Mouse (Mus musculus): Measurements from ENCODE around the gene Rsf1.

Gene Rsf1

DNA sequence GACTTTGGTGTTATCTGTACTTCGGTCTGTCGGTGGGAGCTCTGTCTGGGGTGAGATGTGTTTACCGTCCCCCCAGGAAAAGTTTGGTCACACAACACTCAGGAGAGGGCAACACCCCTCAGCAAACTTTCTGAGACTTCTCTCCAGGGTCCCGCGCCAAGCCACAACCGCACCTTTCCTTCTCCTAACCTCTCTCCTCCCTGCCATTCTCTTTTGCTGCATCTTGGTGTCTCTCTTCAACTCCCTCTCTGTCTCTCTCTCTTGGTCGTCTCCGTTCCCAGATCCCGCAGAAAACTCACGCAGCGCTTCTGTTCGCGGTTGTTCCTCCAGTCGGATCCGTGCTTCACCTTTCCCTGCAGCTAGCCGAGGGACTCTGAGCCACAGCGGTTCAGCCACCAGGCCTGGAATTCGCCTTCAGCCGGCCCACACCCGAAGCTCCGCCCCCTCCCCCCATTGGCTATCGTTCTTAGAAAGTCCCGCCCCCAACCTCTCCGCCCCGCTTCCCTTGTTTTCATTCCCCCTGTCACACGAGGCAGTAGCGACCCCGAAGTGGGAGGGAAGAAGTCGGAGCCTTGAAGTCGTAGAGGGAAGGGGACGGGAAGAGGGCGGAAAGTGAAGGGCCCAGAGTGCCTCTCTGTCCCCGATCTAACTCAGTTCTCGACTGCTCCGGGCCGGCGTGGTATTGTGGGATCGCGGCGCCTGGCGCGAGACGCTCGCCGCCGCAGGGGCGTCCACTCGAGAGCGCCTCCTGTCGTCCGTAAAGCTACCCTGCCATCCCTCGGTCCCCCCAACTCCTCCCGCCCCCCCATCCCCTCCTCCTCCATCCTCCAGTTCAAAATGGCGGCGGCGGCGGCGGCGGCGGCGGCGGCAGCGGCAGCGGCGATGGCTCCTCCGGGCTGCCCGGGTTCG, at the start of gene Rsf1, which contains the start of gene Aamdc:
Gene Rsf1 (plus strand): TSS at position 823 of the 909 bp plus-strand sequence.
Gene Aamdc (minus strand): TSS at position 431 of the 909 bp plus-strand sequence.
- DNase-seq: peak; percentile 93

DNA sequence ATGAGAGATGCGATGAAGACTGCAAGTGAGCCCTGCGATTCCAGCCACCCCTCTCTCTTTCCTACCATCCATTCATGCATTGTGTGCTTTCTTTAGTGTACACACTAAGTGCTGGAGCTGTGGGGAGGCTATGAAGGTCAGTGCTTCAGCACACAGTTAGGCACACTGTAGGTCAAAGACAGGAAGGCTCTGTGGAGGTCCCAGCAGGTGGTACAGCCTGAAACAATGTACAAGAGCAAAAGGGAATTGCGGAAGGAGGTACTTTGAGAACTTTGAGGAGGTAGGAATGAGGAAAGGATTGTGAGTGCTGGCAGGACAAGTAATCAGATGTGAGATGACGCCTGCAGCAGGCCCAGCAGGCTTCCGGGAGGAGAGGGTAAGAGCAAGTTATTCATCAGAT, 44.2 kb upstream of the Rsf1 start:
- no peak for DNase-seq

DNA sequence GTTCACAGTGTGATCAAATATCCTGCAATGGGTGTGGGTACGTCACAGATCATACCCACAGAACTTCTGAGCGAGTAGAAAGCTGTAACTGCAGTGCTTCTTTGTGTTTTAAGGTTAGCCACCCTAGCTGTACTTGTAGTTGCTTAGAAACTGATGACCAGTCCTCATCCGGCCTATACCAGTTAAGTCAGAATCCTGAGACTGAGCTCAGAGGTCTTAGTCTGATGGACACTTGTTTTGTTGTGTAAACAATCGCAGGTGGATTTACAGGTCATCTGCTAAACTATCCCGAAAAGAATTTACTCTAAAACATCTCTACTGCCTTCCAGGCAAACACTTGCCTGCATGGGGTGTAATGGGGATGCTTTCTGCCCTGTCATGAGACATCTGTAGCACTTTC, 43.1 kb upstream of the Rsf1 start:
- DNase-seq: no peak

DNA sequence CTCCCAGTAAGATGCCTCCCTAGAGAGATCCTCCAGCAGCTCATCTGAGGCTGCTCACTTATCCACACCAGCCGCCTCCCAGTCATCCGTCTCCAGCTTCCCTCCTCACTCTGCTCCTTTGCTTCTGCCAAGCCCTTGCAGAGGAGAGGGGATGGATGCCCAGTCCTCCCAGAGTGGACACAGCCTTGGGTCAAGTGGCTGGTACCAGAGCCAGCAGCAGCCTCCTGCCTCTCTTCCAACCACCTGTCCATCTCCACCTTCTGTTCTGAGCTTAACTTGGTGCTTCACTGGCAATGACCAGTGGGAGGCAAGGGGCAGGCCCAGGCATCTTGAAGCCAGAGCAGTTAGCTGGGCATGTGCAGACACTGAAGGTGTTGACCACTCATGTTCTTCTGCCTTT, 33.2 kb upstream of the Rsf1 start:
- DNase-seq: no peak

DNA sequence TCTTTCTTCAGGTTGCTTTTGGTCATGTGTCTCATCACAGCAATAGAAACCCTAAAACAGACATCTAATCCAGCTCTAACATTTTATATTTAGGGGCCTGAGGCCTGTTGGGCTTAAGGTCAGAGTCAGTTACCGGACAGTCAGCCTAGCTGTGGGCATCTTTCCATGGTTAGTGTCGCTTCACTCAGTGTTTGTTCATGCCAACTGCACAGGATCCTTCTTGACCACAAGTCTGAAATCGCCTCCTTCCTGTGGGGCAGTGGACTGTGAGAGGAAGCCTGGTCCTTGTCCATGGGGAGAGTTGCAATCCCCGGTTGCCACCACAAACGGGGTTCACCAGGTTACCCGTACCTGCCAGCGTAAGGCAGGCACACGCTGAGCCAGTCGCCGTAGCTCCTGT, 30.4 kb upstream of the Rsf1 start:
- no peak for DNase-seq

DNA sequence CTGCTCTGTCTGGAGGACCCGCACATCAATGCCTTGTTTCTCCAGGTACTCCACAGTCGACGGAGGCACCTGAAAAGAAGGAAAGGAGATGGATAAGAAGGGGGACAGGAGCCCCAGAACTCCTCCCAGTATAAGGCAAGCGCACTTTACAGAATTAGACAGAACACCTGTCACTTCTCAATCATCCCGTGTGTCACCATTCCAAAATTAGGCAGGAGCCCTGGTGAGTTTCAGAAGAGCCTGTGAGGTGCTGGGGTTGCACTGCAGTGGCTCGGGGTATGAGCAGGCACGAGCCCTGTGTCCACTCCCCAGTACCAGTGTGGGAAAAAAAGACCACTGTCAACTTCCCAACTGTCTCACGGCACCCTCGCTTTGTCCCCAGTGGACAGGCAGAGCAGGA, 29.0 kb upstream of the Rsf1 start:
- no peak for DNase-seq

DNA sequence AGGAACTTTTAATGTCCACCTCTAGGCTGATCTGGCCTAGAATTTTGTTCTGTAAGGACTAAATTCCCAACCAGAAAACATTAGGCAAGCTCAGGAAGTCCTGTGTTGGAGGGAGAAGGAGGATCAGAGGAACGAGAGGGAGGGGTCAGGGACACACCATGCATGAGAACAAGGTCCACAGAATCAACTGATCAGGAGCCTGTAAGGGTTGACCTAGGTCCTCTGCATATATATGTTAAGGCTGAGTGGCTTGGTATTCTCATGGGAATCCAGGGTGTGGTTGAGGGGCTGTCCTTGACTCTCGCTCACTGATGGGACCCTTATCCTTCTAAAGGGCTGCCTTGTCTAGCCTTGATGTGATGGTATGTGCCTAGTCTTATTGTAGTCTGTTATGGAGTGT, 16.1 kb upstream of the Rsf1 start:
- DNase-seq: no peak

DNA sequence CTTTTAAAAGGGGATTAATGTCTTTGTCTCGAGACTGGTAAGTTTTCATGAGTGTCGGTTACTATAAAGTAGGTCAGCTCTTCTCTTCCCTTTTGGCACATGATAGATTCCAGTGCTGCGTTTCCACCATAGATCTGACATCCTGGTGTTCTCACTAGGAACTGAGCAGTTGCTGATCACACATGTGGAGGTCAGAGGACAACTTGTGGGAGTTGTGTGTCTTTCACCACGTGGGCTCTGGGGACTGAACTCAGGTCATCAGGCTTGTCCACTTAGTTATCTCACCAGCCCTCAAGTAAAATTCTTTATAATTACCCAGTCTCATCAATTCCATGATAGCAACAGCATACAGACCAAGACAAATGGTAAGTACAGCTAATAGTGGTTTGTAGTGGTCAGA, 10.3 kb upstream of the Rsf1 start:
- no peak for DNase-seq

DNA sequence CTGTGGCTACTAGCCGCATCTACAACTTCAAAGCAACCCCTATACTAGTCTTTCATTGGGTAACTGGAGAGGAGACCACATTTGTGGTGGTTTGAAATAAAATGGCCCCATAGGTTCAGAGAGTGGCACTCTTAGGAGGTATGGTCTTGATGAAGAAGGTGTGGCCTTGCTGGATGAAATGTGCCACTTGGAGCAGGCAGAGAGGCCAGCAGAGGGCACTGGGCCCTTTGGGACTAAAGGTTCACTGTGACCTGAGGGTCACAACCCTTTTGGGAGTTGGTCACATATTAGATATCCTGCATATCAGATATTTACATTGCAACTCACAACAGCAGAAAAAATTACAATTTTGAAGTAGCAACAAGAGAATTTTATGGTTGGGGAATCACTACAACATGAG, 9.3 kb upstream of the Rsf1 start:
- DNase-seq: no peak

DNA sequence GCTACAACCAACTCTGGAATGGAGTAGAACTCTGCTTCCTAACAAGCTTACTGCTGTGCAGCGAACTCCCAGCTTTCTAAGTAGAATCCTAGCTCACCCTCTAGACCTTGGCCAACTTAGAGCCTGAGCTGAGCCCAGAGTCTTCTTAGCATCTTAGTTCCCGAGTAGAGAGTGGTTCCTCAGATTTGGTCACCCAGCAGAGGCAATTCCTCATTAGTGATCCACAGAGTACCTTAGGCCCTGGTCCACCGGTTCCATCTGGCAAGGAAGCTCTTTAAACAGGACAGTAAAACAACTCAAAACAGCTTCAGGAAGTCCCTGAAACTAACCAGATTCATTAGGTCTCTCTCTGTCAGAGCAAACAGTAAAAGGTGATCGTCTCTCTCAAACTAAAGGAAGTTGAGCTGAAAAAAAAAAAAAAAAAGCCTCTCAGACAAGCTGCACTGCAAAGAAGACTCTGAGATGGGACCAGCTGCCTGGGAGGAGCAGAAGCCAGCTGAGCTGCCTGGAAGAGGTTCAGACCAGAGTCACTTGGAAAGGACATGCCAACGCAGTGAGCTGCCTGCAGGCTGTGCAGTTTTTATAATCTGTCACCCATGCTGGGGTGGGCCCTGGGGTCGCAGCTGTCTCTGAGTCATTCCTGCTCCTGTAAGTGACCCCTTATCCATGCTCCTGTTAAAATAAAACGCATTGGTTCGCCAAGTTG, 1.2 kb upstream of the Rsf1 start:
- DNase-seq: peak; percentile 25

DNA sequence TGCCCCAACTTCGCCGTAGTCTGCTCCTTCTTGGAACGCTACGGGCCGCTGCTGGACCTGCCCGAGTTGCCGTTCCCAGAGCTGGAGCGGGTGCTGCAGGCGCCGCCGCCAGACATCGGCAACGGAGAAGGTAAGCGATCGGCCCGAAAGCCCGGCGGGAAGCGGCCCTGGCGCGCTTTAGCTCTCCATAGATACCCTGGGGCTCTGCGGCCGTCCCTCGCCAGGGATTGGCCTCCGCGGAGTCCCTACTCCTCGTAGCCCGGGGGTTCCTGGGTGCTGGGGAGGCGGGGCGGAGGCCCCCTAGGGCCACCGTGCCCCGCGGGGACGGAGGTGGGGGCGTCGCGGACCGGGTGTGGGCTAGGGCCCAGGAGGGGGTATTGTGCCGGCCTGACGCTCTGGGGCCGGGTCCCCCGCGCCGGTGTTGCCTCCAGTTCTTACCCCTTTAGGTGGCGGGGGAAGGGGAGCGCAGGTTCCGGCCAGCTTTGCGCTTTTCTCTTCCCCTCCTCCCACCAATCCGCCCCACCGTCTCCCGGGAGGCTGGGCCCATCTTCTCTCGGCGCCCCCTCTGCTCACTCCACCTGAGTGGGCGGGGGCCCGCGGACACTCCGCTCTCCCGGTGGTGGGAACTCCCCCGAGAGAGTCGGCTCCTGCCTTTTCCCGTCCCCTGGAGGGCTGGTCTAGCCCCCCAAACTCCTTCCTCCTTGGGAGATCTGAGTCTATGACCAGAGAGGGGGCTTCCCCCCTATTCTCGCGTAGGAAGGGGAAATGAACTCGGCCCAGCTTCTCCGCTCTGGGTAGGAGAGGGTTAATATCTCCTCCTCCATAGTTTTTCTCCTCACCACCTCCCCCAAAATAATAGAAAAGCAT, 520 bp downstream of the Rsf1 start:
- peak; percentile 58 for DNase-seq

DNA sequence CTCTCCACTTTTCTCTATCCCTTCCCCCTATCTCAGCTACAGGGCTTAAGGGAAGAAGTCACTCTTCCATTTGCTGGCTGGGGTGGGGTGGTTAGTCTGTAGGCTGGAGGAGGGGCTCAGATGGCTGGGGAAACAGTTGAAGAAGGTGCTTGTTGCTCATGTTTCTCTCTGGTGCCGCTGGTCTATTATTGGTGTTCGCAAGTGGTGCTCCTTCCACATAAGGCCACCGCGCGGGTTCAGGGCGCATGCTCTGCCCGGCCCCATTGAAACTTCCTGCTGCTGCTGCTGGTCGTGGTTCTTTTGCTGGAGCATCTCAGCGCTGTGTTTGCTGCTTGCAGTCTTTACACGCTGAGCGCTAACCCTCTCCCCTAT, 1.1 kb downstream of the Rsf1 start:
- peak; percentile 82 for DNase-seq

DNA sequence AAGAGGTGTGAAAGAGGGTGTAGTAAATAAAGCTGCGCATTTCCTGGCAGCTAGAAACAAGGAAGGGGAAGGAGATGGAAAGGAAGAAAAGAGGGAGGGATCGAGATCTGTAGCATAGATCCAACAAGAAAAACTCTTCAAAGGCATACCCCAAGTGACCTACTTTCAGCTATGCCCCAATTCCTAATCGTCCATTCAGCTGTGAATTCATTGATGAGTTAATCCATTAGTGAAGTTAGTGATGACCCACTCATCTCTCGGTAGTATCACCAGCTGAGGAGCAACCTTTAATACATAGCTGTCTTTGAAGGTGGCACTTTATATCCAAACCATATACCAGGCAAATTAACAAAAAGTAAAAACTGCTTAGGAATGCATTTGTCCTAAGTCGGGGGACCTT, 8.8 kb downstream of the Rsf1 start:
- no peak for DNase-seq

DNA sequence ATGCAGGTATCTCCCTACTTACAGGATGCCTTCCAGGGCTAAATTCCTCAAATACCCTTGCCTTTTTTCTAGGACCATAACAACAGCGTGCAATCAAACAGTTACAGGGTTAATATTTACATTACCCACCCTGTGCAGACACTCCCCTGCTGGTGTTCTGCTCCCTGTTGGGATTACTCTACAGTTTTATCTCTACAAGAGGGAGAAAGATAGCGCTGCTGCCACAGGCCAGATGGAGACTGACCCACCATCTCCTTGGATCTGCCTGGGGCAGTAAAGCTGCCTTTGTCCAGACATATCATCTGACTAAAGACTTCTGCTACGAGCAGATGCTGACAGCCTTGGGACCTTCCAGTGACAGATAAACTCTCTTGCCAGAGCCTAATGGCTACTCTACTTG, 10.8 kb downstream of the Rsf1 start:
- DNase-seq: no peak

DNA sequence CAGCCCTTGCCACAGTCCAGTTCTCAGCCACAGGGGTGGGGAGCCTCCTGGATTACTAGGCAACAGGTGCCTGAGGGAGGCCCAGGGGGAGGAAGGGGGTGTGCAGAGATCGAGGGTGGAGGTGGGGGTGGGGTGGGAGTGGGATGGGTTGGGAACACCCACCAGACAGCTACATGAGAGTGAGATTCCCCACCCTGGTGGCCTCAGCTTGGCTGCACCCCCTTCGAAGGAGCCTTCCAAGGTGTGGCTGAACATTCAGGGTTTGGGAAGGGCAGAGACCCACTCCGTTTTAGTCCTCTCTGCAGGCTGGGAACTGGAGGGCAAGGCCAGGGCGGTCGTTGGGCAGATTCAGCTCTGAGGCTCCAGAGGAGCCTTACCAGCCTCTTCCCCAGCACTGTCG, 11.6 kb downstream of the Rsf1 start:
- no peak for DNase-seq

DNA sequence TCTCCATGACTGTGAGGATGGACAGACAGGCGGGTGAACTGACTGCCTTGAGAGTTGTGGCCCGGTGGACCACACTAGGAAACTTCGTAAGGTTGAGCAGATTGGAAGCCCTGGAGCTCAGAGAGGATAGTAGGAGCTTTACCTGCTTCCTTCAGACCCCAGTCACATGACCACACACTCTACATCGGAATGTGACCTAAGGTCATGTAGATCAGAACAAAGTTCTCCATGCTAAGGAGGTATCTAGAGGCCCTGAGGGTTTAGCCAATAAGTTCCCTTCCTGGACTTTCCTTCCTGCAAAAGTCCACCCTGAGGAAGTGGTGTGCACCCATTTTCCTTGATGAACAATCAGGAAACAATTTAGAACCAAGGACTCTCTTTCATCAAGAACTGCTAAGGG, 12.7 kb downstream of the Rsf1 start:
- no peak for DNase-seq

DNA sequence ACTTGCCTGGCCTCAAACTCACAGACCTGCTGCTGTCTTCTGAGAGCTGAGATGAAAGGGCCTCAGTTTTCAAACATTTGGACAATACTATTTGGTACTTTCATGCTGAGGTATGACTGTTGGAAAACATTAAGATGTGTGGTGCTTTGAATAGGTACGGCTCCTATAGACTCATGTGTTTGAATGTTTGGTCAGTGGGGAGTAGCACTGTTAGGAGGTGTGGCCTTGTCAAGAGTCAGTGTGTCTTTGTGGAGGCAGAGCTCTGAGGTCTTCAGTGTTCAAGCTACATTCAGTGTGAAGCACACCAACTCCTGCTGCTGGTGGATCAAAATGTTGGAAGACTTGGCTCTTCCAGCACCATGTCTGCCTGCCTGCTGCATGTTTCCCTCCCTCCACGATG, 13.8 kb downstream of the Rsf1 start:
- DNase-seq: no peak

DNA sequence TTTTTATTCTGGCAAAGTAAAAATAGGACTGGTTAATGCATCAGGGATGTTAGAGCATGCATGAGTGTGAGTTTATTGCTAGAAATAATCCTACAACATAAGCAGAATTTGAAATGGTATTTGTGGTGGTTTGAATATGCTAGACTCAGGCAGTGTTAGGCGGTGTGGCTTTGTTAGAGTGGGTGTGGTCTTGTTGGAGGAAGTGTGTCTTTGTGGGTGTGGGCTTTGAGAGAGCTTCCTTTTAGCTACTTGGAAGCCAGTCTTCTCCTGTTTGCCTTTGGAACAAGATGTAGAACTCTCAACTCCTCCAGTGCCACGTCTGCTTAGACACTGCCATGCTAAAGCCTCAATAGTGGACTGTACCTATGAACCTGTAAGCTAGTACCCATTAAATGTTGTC, 18.9 kb downstream of the Rsf1 start:
- no peak for DNase-seq

DNA sequence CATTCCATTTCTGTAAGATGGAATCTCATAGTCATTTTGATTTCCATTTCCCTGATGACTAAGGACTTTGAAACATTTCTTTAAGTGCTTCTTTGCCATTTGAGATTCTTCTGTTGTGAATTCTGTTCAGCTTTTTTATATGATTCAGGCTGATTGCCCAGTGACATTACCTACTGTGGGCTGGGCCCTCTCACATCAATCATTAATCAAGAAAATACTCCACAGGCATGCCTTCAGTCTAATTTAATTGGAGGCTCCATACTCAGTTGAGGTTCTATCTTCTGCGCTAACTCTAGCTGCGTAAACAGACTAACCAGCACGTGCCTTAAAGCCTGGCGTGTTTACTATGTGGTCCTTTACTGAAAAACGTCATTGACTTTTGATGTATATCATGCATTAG, 41.7 kb downstream of the Rsf1 start:
- DNase-seq: no peak

DNA sequence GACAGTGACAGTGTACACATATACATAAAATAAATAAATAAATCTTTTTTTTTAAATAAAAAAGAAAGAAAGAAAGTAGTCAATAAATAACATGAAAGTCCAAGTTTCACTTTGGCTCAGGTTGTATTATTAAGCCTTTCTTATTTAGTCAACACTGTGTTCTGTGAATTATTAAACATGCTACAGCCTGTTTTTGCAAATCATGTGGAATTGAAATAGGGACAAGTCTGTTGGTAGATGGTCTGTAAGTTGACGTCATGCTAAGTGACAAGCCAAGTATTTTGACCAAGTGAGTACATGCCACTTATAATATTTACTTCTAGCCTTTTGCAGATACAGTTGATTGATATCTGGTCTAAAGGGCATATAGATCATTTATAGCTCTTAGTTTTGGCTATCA, 43.0 kb downstream of the Rsf1 start:
- DNase-seq: no peak

DNA sequence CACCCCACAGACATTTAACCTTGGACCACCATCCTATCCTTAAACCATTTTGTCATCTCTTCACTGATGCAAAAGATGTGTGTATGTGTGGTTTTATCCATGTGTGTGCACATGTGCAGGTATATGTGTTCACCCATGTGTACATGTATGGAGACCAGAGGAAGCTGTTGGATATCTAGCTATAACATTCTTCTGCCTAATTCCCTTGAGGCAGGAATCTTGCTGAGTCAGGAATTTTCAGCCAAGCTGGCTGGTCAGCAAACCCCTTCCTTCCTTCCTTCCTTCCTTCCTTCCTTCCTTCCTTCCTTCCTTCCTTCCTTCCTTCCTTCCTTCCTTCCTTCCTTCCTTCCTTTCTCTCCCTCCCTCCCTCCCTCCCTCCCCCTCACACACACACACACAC, 43.7 kb downstream of the Rsf1 start:
- no peak for DNase-seq

DNA sequence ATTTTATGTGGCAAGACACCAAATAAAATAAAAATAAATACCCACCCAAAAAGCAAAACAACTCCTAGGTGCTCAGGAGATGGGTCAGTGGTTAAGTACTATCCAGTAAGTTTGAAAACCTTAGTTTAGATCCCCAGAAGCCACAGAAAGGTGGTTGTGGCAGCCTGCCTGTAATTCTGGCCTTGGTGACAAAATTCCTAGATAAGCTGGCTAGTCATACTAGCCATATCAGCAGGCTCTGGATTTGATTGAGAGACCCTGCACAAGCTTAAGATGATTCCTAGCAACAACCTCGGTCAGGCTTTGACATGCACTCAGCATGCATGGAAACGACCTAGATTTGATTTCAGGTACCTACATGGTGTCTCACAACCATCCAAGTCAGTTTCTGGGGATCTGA, 49.7 kb downstream of the Rsf1 start:
- no peak for DNase-seq

DNA sequence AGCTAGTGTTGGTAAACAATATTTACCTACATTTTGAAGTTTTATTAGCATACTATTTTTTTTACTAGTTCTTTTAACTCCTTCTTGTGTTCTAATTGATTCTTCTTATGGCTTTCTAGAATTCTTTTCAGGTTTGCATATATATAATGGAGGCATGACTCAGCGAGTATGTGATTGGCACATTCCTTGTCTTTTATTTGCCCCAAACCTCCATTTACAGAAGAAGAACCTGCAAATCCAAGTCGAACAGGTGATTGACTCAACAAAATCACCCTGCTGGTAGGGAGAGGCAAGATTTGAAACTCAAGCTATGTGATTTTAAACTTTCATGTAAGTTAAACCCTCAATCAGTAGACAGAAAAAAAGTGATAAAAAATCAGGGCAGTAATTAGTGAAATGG, 51.6 kb downstream of the Rsf1 start:
- DNase-seq: no peak

DNA sequence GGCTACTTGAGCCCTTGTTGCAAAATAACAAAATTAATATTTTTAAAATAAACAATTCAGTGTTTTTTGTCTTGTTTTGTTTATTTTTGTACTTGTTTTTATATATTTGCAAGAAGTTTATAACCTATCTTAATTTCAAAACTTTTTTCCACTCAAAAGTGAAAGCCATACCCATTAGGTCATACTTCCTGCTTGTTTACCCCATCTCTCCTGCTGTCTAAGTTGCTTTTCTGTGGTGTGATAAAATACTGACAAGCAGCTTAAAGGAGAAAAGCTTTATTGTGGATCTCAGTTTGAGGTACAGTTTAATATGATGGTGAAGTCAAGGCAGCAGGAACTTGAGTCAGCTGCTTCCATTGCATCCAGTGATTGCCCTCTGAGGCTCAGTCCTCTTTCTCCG, 53.2 kb downstream of the Rsf1 start:
- no peak for DNase-seq

Data from right cerebral cortex, postnatal 25 days (tissue).